Mouse (Mus musculus) C2C12 (cell line): Measurements from ENCODE around the gene Rhoh. TPM values are rescaled to one million over a fixed set of nuclear protein-coding genes. Genes with fewer than 3 reads are reported as not detected.

Source experiments
- H3K27me3 ChIP-seq: one replicate; pipeline ENCODE4 v1.6.1; 2011; ENCODE audit not compliant: control insufficient read depth, insufficient read depth, insufficient read length
- H3K36me3 ChIP-seq: one replicate; pipeline ENCODE4 v1.6.1; 2011; ENCODE audit not compliant: control insufficient read depth, insufficient read depth
- H3K4me3 ChIP-seq: one replicate; pipeline ENCODE4 v1.5.1; 2011; ENCODE audit warnings: mild to moderate bottlenecking, control low read depth; ENCODE audit not compliant: poor library complexity, insufficient read depth, severe bottlenecking
- H3K79me2 ChIP-seq: one replicate; pipeline ENCODE4 v1.6.1; 2011; ENCODE audit not compliant: control insufficient read depth, insufficient read depth
- H3K79me3 ChIP-seq: one replicate; pipeline ENCODE4 v1.6.1; 2011; ENCODE audit warnings: low read depth, control low read depth
- H3ac ChIP-seq: one replicate; pipeline ENCODE3; 2011; ENCODE audit warnings: low read depth; ENCODE audit not compliant: control insufficient read depth, insufficient read length
- CEBPB ChIP-seq: IDR thresholded peaks from one replicate; pipeline ENCODE4 v1.6.1; 2011; ENCODE audit warnings: low read depth, mild to moderate bottlenecking, control low read depth, moderate library complexity
- CTCF ChIP-seq: IDR thresholded peaks from one replicate; pipeline ENCODE4 v1.5.1; 2011; ENCODE audit not compliant: control insufficient read depth, insufficient read depth, insufficient read length
- FOSL1 ChIP-seq: IDR thresholded peaks from one replicate; pipeline ENCODE4 v1.8.0; 2011; ENCODE audit warnings: mild to moderate bottlenecking, low read length; ENCODE audit not compliant: poor library complexity, insufficient read depth, severe bottlenecking
- MAX ChIP-seq: IDR thresholded peaks from one replicate; pipeline ENCODE4 v1.6.1; 2011; ENCODE audit warnings: mild to moderate bottlenecking, control low read depth
- MYOD1 ChIP-seq: IDR thresholded peaks from one replicate; pipeline ENCODE4 v1.6.1; 2011; ENCODE audit warnings: low read depth; ENCODE audit not compliant: control insufficient read depth, insufficient read length
- MYOG ChIP-seq: IDR thresholded peaks from one replicate; pipeline ENCODE4 v1.6.1; 2011; ENCODE audit not compliant: control insufficient read depth, insufficient read length; ENCODE audit errors: extremely low read depth
- USF1 ChIP-seq: IDR thresholded peaks from one replicate; pipeline ENCODE4 v1.6.1; 2011; ENCODE audit warnings: low read depth, mild to moderate bottlenecking, control low read depth, moderate library complexity
- long read RNA-seq, 2 experiments: library from polyadenylated mRNA; unstranded; transcript quantifications; one replicate each; pipeline ENCODE4 v2.0.0; 2019 to 2020
- polyA plus RNA-seq: library from polyadenylated mRNA; unstranded; fragments of >200 nt; fragmentation: generic; extraction: Trizol; gene quantifications from one replicate; pipeline ENCODE4 v1.2.1, GENCODE M21; 2012; ENCODE audit warnings: missing spikeins

Gene Rhoh
- polyA plus RNA-seq, result not detected
- long read RNA-seq, experiment 1, result 0 reads
- long read RNA-seq, experiment 2, result 0 reads

DNA sequence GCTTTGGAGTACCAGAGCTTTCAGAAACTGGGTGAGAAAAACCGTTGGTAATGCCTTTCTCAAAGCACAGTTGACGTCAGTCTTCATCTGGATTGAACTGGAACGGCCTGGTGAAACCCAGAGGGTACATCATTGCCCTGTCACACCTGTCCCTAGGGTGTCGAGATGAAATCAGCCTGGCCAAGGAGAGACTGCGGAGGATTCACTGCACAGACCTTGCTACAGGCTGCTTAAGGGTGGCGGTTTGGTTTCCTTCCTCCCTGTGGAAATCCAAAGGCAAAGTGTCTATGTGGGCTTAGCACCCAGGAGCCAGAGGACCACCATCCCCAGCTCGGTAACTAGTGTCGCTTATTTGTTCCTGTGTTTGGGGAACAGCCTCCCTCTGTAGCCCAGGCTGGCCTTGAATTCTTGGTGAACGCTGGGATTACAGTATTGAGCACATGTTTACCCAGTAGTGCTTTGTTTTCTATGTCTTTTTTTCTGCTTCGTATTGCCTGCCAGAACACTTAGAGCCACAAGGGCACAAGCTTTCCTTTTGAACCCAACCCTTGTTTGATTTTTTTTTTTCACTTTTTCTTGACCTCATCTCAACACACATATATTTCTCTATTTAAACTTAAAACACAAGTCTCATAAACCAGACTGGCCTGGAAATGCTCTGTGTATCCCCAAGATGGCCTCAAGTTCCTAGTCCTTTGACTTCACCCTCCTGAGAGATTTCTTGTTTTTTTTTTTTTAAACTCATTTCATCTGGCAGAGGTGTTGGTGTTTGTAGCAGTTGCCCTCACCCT is at the start of gene Rhoh:
Gene Rhoh (plus strand): TSS at position 60 of the 791 bp plus-strand sequence.
- no peak within 1 kb of the TSS for H3ac ChIP-seq
- TF ChIP-seq MAX (no peak), MYOD1 (no peak), MYOG (no peak), USF1 (no peak), FOSL1 (no peak), CTCF (no peak), CEBPB (no peak)
- no peaks in the 10 kb centered on the region for H3K36me3 ChIP-seq
- H3K4me3 ChIP-seq, result no peak within 1 kb of the TSS
- H3K27me3 ChIP-seq, result peaks cover 3% of the 10 kb centered on the region
- H3K79me2 ChIP-seq, result no peaks in the 10 kb centered on the region
- no peaks in the 10 kb centered on the region for H3K79me3 ChIP-seq

DNA sequence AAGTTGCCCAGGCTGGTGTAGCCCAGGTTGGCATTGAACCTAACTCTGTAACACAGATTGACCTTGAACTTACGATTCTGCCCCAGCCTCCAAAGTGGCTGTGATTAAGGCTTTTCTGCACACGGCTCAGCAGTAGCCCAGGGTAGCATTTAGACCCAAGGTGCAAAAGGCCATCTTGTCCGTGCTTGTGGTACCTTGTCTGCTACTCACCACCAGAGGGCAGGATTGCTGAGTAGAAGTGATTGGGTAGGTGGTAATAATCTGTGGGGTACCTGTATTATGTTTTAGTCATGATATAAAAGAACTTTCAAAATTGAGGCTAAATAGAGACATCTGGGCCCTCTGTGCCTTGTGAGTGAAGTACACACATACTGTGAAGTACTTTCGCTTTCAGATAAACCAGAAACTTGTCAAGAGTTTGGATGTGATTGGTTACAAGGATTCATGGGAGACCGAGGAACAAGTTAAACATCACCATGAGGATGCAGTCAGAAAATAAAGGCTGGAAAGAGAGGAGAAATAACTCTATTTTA is 37.3 kb upstream of the Rhoh start:
- Histone ChIP-seq H3K27me3 (no peaks in the 10 kb centered on the region), H3K79me2 (no peaks in the 10 kb centered on the region), H3ac (no peak overlapping the region), H3K4me3 (no peak overlapping the region), H3K79me3 (no peaks in the 10 kb centered on the region), H3K36me3 (peaks cover 6% of the 10 kb centered on the region)
- TF ChIP-seq MYOD1 (no peak), FOSL1 (no peak), CTCF (peak; percentile 64), USF1 (no peak), CEBPB (no peak), MAX (no peak)

DNA sequence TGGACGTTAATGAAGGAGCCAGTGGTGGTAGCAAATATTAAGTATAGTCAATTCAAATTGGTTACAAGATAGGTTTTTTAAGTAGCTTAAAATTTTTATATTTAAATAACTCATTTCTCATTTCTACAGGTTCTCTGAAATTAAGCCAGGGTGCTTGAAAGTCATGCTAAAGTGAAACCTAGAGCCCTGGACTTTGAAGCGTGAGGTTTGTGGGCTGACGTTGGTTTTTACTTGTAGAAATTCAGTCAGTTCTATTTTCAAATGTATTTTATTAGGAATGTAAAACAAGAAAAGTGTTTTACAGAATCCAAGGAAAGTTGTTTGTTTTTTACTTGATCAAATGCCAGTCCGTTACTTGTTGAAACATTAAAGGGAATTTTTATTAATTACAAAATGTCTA is 34.5 kb upstream of the Rhoh start:
- H3K79me3 ChIP-seq, result no peaks in the 10 kb centered on the region
- no peak overlapping the region for H3ac ChIP-seq
- peaks cover 6% of the 10 kb centered on the region for H3K36me3 ChIP-seq
- H3K27me3 ChIP-seq, result no peaks in the 10 kb centered on the region
- no peak overlapping the region for H3K4me3 ChIP-seq
- no peaks in the 10 kb centered on the region for H3K79me2 ChIP-seq
- TF ChIP-seq MAX, result no peak
- TF ChIP-seq CEBPB, result no peak
- no peak for TF ChIP-seq FOSL1
- TF ChIP-seq CTCF, result no peak
- TF ChIP-seq MYOD1, result no peak
- TF ChIP-seq MYOG, result no peak
- TF ChIP-seq USF1, result no peak

DNA sequence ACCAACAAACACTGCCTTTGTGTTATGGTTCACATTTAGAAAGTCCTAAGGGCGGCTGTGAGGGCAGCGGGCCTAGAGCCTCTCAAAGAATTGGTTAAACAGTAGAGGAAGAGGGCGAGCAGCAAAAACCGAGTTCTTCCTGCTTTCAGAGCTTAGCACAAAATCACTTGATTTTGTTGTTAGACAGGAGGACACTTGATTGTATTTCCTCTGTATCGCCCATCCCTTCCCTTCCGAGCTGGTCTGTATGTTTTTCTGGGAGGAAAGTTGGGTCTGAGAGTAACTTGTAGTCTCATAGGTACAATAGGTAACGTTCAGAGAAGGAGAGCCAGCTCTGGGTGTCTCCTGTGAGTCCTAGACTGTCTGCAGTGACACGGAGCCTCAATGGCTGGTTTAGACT is 33.9 kb upstream of the Rhoh start:
- H3K36me3 ChIP-seq, result peaks cover 6% of the 10 kb centered on the region
- H3K79me3 ChIP-seq, result no peaks in the 10 kb centered on the region
- H3K27me3 ChIP-seq, result no peaks in the 10 kb centered on the region
- no peak overlapping the region for H3ac ChIP-seq
- H3K79me2 ChIP-seq, result no peaks in the 10 kb centered on the region
- TF ChIP-seq MYOG, result no peak
- no peak for TF ChIP-seq CTCF
- TF ChIP-seq USF1, result no peak
- no peak for TF ChIP-seq CEBPB
- no peak for TF ChIP-seq MAX
- TF ChIP-seq MYOD1, result no peak
- TF ChIP-seq FOSL1, result no peak
- no peak overlapping the region for H3K4me3 ChIP-seq

DNA sequence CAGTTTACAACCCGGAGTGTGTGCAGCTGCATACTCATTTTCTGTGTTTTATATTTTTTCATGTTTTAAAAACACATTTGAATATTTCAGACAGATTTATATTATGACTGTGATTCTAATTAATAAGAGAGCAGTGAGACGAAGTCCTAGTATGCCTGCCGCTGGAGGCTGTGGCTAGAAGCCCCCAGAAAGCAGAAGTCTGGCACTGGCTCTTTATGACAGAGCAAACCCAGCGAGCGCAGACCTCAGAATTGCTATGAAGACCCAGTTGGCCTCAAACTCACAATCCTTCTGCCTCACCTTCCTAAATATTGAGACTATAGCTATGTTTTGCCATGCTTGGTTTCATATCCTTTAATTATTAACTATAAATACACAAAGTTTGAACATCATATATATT is 32.8 kb upstream of the Rhoh start:
- Histone ChIP-seq H3K79me3 (no peaks in the 10 kb centered on the region), H3K27me3 (no peaks in the 10 kb centered on the region), H3K4me3 (no peak overlapping the region), H3ac (no peak overlapping the region), H3K36me3 (peaks cover 6% of the 10 kb centered on the region), H3K79me2 (no peaks in the 10 kb centered on the region)
- TF ChIP-seq USF1 (no peak), MYOG (no peak)
